9 mouse cellular contexts compared by ENCODE assay signal in genomic region chr10:4233102-4233501, GRCm38 (mm10). TPM values are rescaled to one million over a fixed set of nuclear protein-coding genes. Genes with fewer than 3 reads are reported as not detected.
DNase-seq lines count a peak whose midpoint lies in the region; ATAC-seq and TF ChIP-seq lines count a peak whose summit lies in the region.
"Had no signal": no experiment of that assay in that cellular context is flagged by ENCODE, and none has a peak within 500 bp of the region (broad histone marks: within the 10 kb centered on the region; RNA-seq: fewer than 3 reads in every experiment).

No protein-coding gene starts in this region.

- WGBS in intestine, postnatal 0 days, result 7% methylated on average over 9 of the region's 9 CpGs
- WGBS in midbrain, embryonic 13.5 days, result 44% methylated on average over 9 of the region's 9 CpGs

- H3K27ac ChIP-seq in intestine, postnatal 0 days (ENCODE audit: low read depth, low read length), result no peak overlapping the region
- H3K27ac ChIP-seq in midbrain, embryonic 13.5 days, result no peak overlapping the region

- no peak overlapping the region for H3K4me2 ChIP-seq in intestine, postnatal 0 days (replicated peaks; ENCODE audit: low read depth)
- no peak overlapping the region for H3K4me2 ChIP-seq in midbrain, embryonic 13.5 days (replicated peaks)

- no peaks in the 10 kb centered on the region for H3K9me3 ChIP-seq in intestine, postnatal 0 days (ENCODE audit: control insufficient read depth)
- no peaks in the 10 kb centered on the region for H3K9me3 ChIP-seq in midbrain, embryonic 13.5 days
- H3K9me3 ChIP-seq: megakaryocyte, embryonic 14.5 days had no signal

- H3K4me1 ChIP-seq in intestine, postnatal 0 days (replicated peaks; ENCODE audit: control insufficient read depth, insufficient read depth, low read length), result no peaks in the 10 kb centered on the region; the same call in 1 of the 2 replicates
- H3K4me1 ChIP-seq in midbrain, embryonic 13.5 days (replicated peaks), result 0 out of 2 replicates have a peak, but pooled peaks cover 2% of the 10 kb centered on the region
- H3K4me1 ChIP-seq: megakaryocyte, embryonic 14.5 days had no signal

- H3K4me3 ChIP-seq in intestine, postnatal 0 days (ENCODE audit: low read depth, low read length), result no peak overlapping the region
- no peak overlapping the region for H3K4me3 ChIP-seq in midbrain, embryonic 13.5 days (replicated peaks)
- H3K4me3 ChIP-seq: megakaryocyte, embryonic 14.5 days had no signal

- no peaks in the 10 kb centered on the region for H3K27me3 ChIP-seq in intestine, postnatal 0 days (replicated peaks; ENCODE audit: control insufficient read depth, insufficient read depth, low read length)
- no peaks in the 10 kb centered on the region for H3K27me3 ChIP-seq in midbrain, embryonic 13.5 days

- no peaks in the 10 kb centered on the region for H3K36me3 ChIP-seq in intestine, postnatal 0 days (ENCODE audit: control insufficient read depth, insufficient read depth)
- H3K36me3 ChIP-seq in midbrain, embryonic 13.5 days, result no peaks in the 10 kb centered on the region

- H3K9ac ChIP-seq in intestine, postnatal 0 days (ENCODE audit: low read depth, low read length), result no peak overlapping the region
- H3K9ac ChIP-seq in midbrain, embryonic 13.5 days (replicated peaks), result no peak overlapping the region

- TF ChIP-seq CTCF in intestine, postnatal 0 days (IDR thresholded peaks at IDR 0.05; ENCODE audit: low read depth), result no peak

- DNase-seq in kidney, postnatal 10 days, result peak; percentile 43
- DNase-seq in kidney, adult 18-20 months, result no peak
- DNase-seq in adrenal gland, adult (ENCODE audit: inconsistent age in 2 of 2, low spot score in 1 of 2), result peak; percentile 41 to 85
- DNase-seq in cerebellum, postnatal 25 days, result peak; percentile 27 to 51
- no peak for DNase-seq in urinary bladder, adult 2 months (ENCODE audit: low spot score)
- DNase-seq in gastrocnemius, adult 18-20 months (ENCODE audit: low spot score), result no peak

- peak; percentile 77 for ATAC-seq in intestine, postnatal 0 days
- peak; percentile 82 for ATAC-seq in midbrain, embryonic 13.5 days

RNA-seq across cellular contexts. Expression of gene Akap12, which starts 33.1 kb away (rescaled TPM):
- 15.4 and 16.7 TPM in 2 replicates for polyA plus RNA-seq in intestine, postnatal 0 days (2015; fragmentation: Nextera tagmentation; extraction: Ambion mirVana)
- 29.2 and 30.0 TPM in 2 replicates for polyA plus RNA-seq in midbrain, embryonic 13.5 days (2015; fragmentation: Nextera tagmentation; extraction: Ambion mirVana)
- polyA plus RNA-seq in urinary bladder, adult 2 months (2012; rRNA removed), result 74.0 and 110 TPM in 2 replicates
- total RNA-seq in gastrocnemius, adult 18-20 months (2021), result 10 to 100 TPM in 1 of 2 experiments, 1 to 10 TPM in 1; 7.2 to 13.8 TPM

Comparison
In these comparisons a context has a peak if more than half of its experiments do, and no peak if none do; other contexts are left out.
1. DNase-seq: peak in kidney, postnatal 10 days (single experiment), adrenal gland, adult (2 of 2) and cerebellum, postnatal 25 days (2 of 2); none in kidney, adult 18-20 months (single experiment), urinary bladder, adult 2 months (single experiment) and gastrocnemius, adult 18-20 months (single experiment).